Mouse (Mus musculus) testis, postnatal 10 days (tissue): ENCODE measurements around the gene Ltb4r2.

Experiments
- DNase-seq: peaks from one replicate; pipeline ENCODE4 v3.0.0; 2021; ENCODE audit warnings: low spot score

Gene Ltb4r2

GRCm38 (mm10) chr14:55761163-55761562 is at the start of gene Ltb4r2:
Gene Ltb4r2 (plus strand): TSS chr14:55761428.
- no peak for DNase-seq

- DNase-seq, result no peak
These were observed 49.4 kb upstream of the Ltb4r2 start for GRCm38 (mm10) chr14:55711786-55712185.

- DNase-seq, result no peak
These were observed 48.1 kb upstream of the Ltb4r2 start for GRCm38 (mm10) chr14:55713007-55713728.

GRCm38 (mm10) chr14:55713729-55714122 is 47.5 kb upstream of the Ltb4r2 start, which contains the start of gene Tgm1:
Gene Tgm1 (minus strand): TSS chr14:55713926.
- DNase-seq, result no peak

- DNase-seq, result no peak
These were observed 46.3 kb upstream of the Ltb4r2 start for GRCm38 (mm10) chr14:55714893-55715292.

GRCm38 (mm10) chr14:55716271-55716670 is 45.0 kb upstream of the Ltb4r2 start:
- no peak for DNase-seq

GRCm38 (mm10) chr14:55716884-55717283 is 44.3 kb upstream of the Ltb4r2 start:
- no peak for DNase-seq

GRCm38 (mm10) chr14:55719737-55720136 is 41.5 kb upstream of the Ltb4r2 start:
- DNase-seq, result no peak

GRCm38 (mm10) chr14:55720666-55721065 is 40.6 kb upstream of the Ltb4r2 start:
- DNase-seq, result no peak

- DNase-seq, result no peak
These were observed 40.2 kb upstream of the Ltb4r2 start for GRCm38 (mm10) chr14:55721076-55721475.

- DNase-seq, result peak; percentile 96
These were observed 39.4 kb upstream of the Ltb4r2 start, which contains the start of gene Rabggta for GRCm38 (mm10) chr14:55721700-55722437. Gene Rabggta (minus strand): TSS chr14:55722263.

- no peak for DNase-seq
These were observed 38.7 kb upstream of the Ltb4r2 start for GRCm38 (mm10) chr14:55722438-55722945.

- no peak for DNase-seq
These were observed 37.8 kb upstream of the Ltb4r2 start for GRCm38 (mm10) chr14:55723433-55723832.

GRCm38 (mm10) chr14:55724411-55724871 is 36.8 kb upstream of the Ltb4r2 start:
- DNase-seq, result no peak

- no peak for DNase-seq
These were observed 35.0 kb upstream of the Ltb4r2 start for GRCm38 (mm10) chr14:55726261-55726660.

GRCm38 (mm10) chr14:55727889-55728685 is 33.1 kb upstream of the Ltb4r2 start:
- DNase-seq, result no peak

GRCm38 (mm10) chr14:55730116-55730515 is 31.1 kb upstream of the Ltb4r2 start:
- DNase-seq, result no peak

GRCm38 (mm10) chr14:55730531-55731032 is 30.6 kb upstream of the Ltb4r2 start:
- no peak for DNase-seq

- no peak for DNase-seq
These were observed 27.3 kb upstream of the Ltb4r2 start for GRCm38 (mm10) chr14:55733889-55734288.

GRCm38 (mm10) chr14:55734869-55735268 is 26.4 kb upstream of the Ltb4r2 start:
- no peak for DNase-seq

- no peak for DNase-seq
These were observed 25.9 kb upstream of the Ltb4r2 start for GRCm38 (mm10) chr14:55735334-55735733.

- no peak for DNase-seq
These were observed 25.5 kb upstream of the Ltb4r2 start for GRCm38 (mm10) chr14:55735758-55736157.
